Mouse (Mus musculus) brain, embryonic 14.5 days (tissue): ENCODE measurements around the gene Ascl1.

Experiments used
- CTCF ChIP-seq: fragments of 200-500 bp; IDR thresholded peaks from 2 replicates; pipeline ENCODE4 v1.5.1; 2012; ENCODE audit warnings: inconsistent platforms, mild to moderate bottlenecking, moderate library complexity, borderline replicate concordance; ENCODE audit not compliant: insufficient read depth, insufficient read length; ENCODE audit errors: extremely low read depth
- POLR2A ChIP-seq: fragments of 200-500 bp; IDR thresholded peaks from 2 replicates; pipeline ENCODE4 v1.6.1; 2012; ENCODE audit warnings: mild to moderate bottlenecking, inconsistent platforms, borderline replicate concordance; ENCODE audit not compliant: poor library complexity, insufficient read depth, insufficient read length, severe bottlenecking; ENCODE audit errors: extremely low read depth

DNA sequence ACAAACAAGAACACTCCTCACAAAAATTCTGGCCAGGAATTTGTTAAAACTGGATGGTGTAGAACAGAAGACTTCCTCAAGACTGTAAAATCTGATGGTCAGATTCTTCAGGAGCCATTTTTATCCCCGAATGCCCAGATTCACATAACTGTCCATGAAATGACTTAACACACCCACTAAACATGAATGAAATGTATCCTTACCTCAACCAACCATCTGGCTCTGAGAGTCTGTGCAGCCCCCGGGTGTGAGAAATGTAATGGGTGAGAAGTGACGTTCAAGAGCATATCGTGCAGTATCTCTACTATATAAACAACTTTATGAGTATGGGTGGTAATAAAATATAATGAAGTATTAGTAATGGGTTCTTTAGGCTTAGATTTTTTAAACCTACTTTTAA is 15.1 kb upstream of the Ascl1 start:
- TF ChIP-seq CTCF: no peak
- TF ChIP-seq POLR2A: no peak
